Mouse (Mus musculus): ENCODE data around the gene Akr1b7. TPM values are rescaled to one million over a fixed set of nuclear protein-coding genes. Genes with fewer than 3 reads are reported as not detected.

The Akr1b7 gene
- polyA plus RNA-seq, 1 experiment from 2014 or later, result 0.15 TPM

GRCm38 (mm10) chr6:34448696-34449095, 36.6 kb downstream of the Akr1b7 start:
- Histone ChIP-seq H3K9ac (ENCODE audit: low read length) (no peak overlapping the region), H3K4me2 (ENCODE audit: low read depth, severe bottlenecking) (no peak overlapping the region), H3K4me1 (ENCODE audit: control insufficient read depth, insufficient read depth, low read length) (no peaks in the 10 kb centered on the region), H3K27me3 (ENCODE audit: control insufficient read depth, insufficient read depth, low read length) (no peaks in the 10 kb centered on the region), H3K27ac (replicated peaks; ENCODE audit: low read depth, low read length) (no peak overlapping the region), H3K4me3 (ENCODE audit: low read depth, low read length) (no peak overlapping the region), H3K9me3 (ENCODE audit: control insufficient read depth, low read length) (no peaks in the 10 kb centered on the region), H3K36me3 (ENCODE audit: control insufficient read depth, insufficient read depth, low read length) (no peaks in the 10 kb centered on the region)
- DNase-seq (ENCODE audit: low spot score) (no peak), ATAC-seq (ENCODE audit: insufficient number of reproducible peaks, low FRiP score, low TSS enrichment, low read depth) (no peak)
- WGBS, result 72% methylated on average over 1 of the region's 1 CpGs

GRCm38 (mm10) chr6:34452963-34453770, 41.0 kb downstream of the Akr1b7 start:
- ATAC-seq (ENCODE audit: insufficient number of reproducible peaks, low FRiP score, low TSS enrichment, low read depth) (no peak), DNase-seq (ENCODE audit: low spot score) (no peak)
- no peak overlapping the region for H3K4me2 ChIP-seq (ENCODE audit: low read depth, severe bottlenecking)
- no peaks in the 10 kb centered on the region for H3K4me1 ChIP-seq (ENCODE audit: control insufficient read depth, insufficient read depth, low read length)
- H3K27ac ChIP-seq (replicated peaks; ENCODE audit: low read depth, low read length), result no peak overlapping the region
- H3K36me3 ChIP-seq (ENCODE audit: control insufficient read depth, insufficient read depth, low read length), result no peaks in the 10 kb centered on the region
- H3K4me3 ChIP-seq (ENCODE audit: low read depth, low read length), result no peak overlapping the region
- WGBS, result 70% methylated on average over 7 of the region's 7 CpGs
- no peaks in the 10 kb centered on the region for H3K9me3 ChIP-seq (ENCODE audit: control insufficient read depth, low read length)
- H3K9ac ChIP-seq (ENCODE audit: low read length), result no peak overlapping the region
- H3K27me3 ChIP-seq (ENCODE audit: control insufficient read depth, insufficient read depth, low read length), result no peaks in the 10 kb centered on the region

GRCm38 (mm10) chr6:34459456-34459855, 47.3 kb downstream of the Akr1b7 start:
- Histone ChIP-seq H3K27ac (replicated peaks; ENCODE audit: low read depth, low read length) (no peak overlapping the region), H3K27me3 (ENCODE audit: control insufficient read depth, insufficient read depth, low read length) (no peaks in the 10 kb centered on the region), H3K4me2 (ENCODE audit: low read depth, severe bottlenecking) (no peak overlapping the region), H3K9ac (ENCODE audit: low read length) (no peak overlapping the region), H3K36me3 (ENCODE audit: control insufficient read depth, insufficient read depth, low read length) (no peaks in the 10 kb centered on the region), H3K9me3 (ENCODE audit: control insufficient read depth, low read length) (no peaks in the 10 kb centered on the region), H3K4me1 (ENCODE audit: control insufficient read depth, insufficient read depth, low read length) (no peaks in the 10 kb centered on the region), H3K4me3 (ENCODE audit: low read depth, low read length) (no peak overlapping the region)
- ATAC-seq (ENCODE audit: insufficient number of reproducible peaks, low FRiP score, low TSS enrichment, low read depth), result no peak
- DNase-seq (ENCODE audit: low spot score), result no peak

GRCm38 (mm10) chr6:34460651-34461050, 48.5 kb downstream of the Akr1b7 start:
- Histone ChIP-seq H3K9ac (ENCODE audit: low read length) (no peak overlapping the region), H3K9me3 (ENCODE audit: control insufficient read depth, low read length) (no peaks in the 10 kb centered on the region), H3K27me3 (ENCODE audit: control insufficient read depth, insufficient read depth, low read length) (no peaks in the 10 kb centered on the region), H3K4me2 (ENCODE audit: low read depth, severe bottlenecking) (no peak overlapping the region), H3K4me1 (ENCODE audit: control insufficient read depth, insufficient read depth, low read length) (no peaks in the 10 kb centered on the region), H3K4me3 (ENCODE audit: low read depth, low read length) (no peak overlapping the region), H3K36me3 (ENCODE audit: control insufficient read depth, insufficient read depth, low read length) (no peaks in the 10 kb centered on the region), H3K27ac (replicated peaks; ENCODE audit: low read depth, low read length) (no peak overlapping the region)
- ATAC-seq (ENCODE audit: insufficient number of reproducible peaks, low FRiP score, low TSS enrichment, low read depth) (no peak), DNase-seq (ENCODE audit: low spot score) (no peak)
- 52% methylated on average over 4 of the region's 4 CpGs for WGBS

GRCm38 (mm10) chr6:34463582-34463981, 51.4 kb downstream of the Akr1b7 start:
- no peak overlapping the region for H3K4me2 ChIP-seq (ENCODE audit: low read depth, severe bottlenecking)
- no peak for ATAC-seq (ENCODE audit: insufficient number of reproducible peaks, low FRiP score, low TSS enrichment, low read depth)
- 82% methylated on average over 4 of the region's 4 CpGs for WGBS

GRCm38 (mm10) chr6:34471434-34472110, 59.4 kb downstream of the Akr1b7 start:
- no peak overlapping the region for H3K27ac ChIP-seq (replicated peaks; ENCODE audit: low read depth, low read length)
- no peak overlapping the region for H3K9ac ChIP-seq (ENCODE audit: low read length)
- H3K4me3 ChIP-seq (ENCODE audit: low read depth, low read length), result no peak overlapping the region
- no peaks in the 10 kb centered on the region for H3K27me3 ChIP-seq (ENCODE audit: control insufficient read depth, insufficient read depth, low read length)
- H3K9me3 ChIP-seq (ENCODE audit: control insufficient read depth, low read length), result no peaks in the 10 kb centered on the region
- no peak for DNase-seq (ENCODE audit: low spot score)
- ATAC-seq (ENCODE audit: insufficient number of reproducible peaks, low FRiP score, low TSS enrichment, low read depth), result no peak
- no peaks in the 10 kb centered on the region for H3K4me1 ChIP-seq (ENCODE audit: control insufficient read depth, insufficient read depth, low read length)
- no peaks in the 10 kb centered on the region for H3K36me3 ChIP-seq (ENCODE audit: control insufficient read depth, insufficient read depth, low read length)
- no peak overlapping the region for H3K4me2 ChIP-seq (ENCODE audit: low read depth, severe bottlenecking)
- whole genome bisulfite sequencing, result 86% methylated on average over 12 of the region's 12 CpGs

More at GRCm38 (mm10) chr6:34463582-34463981, 51.4 kb downstream of the Akr1b7 start:
- H3K27ac ChIP-seq (replicated peaks; ENCODE audit: low read depth, low read length), result no peak overlapping the region
- no peaks in the 10 kb centered on the region for H3K4me1 ChIP-seq (ENCODE audit: control insufficient read depth, insufficient read depth, low read length)
- DNase-seq (ENCODE audit: low spot score), result no peak
- H3K27me3 ChIP-seq (ENCODE audit: control insufficient read depth, insufficient read depth, low read length), result no peaks in the 10 kb centered on the region
- no peaks in the 10 kb centered on the region for H3K36me3 ChIP-seq (ENCODE audit: control insufficient read depth, insufficient read depth, low read length)
- H3K9me3 ChIP-seq (ENCODE audit: control insufficient read depth, low read length), result no peaks in the 10 kb centered on the region
- no peak overlapping the region for H3K4me3 ChIP-seq (ENCODE audit: low read depth, low read length)
- no peak overlapping the region for H3K9ac ChIP-seq (ENCODE audit: low read length)

Other genes with a start within 250 kb of the Akr1b7 start
- gene Slc35b4, start 235.2 kb upstream of the Akr1b7 start, polyA plus RNA-seq (2014; fragmentation: Nextera tagmentation; extraction: Ambion mirVana), result 47.3 and 49.8 TPM in 2 replicates
- 217 and 219 TPM in 2 replicates for gene Akr1b3, start 94.9 kb upstream of the Akr1b7 start, polyA plus RNA-seq (2014; fragmentation: Nextera tagmentation; extraction: Ambion mirVana)
- gene Akr1b8, start 58.2 kb upstream of the Akr1b7 start, polyA plus RNA-seq (2014; fragmentation: Nextera tagmentation; extraction: Ambion mirVana), result 9.0 and 11.1 TPM in 2 replicates
- 17.7 and 18.6 TPM in 2 replicates for gene Akr1b10, start 28.1 kb upstream of the Akr1b7 start, polyA plus RNA-seq (2014; fragmentation: Nextera tagmentation; extraction: Ambion mirVana)
- gene Bpgm, start 63.9 kb downstream of the Akr1b7 start, polyA plus RNA-seq (2014; fragmentation: Nextera tagmentation; extraction: Ambion mirVana), result 47.3 and 48.1 TPM in 2 replicates
- 155 and 167 TPM in 2 replicates for gene Cald1, start 186.2 kb downstream of the Akr1b7 start, polyA plus RNA-seq (2014; fragmentation: Nextera tagmentation; extraction: Ambion mirVana)